Mouse (Mus musculus) olfactory bulb, adult 2 months (tissue): ENCODE measurements around the gene Ciapin1. TPM values are rescaled to one million over a fixed set of nuclear protein-coding genes. Genes with fewer than 3 reads are reported as not detected.

Experiments used
- H3K27ac ChIP-seq: fragments of 200-500 bp; 2 replicates; pipeline ENCODE4 v1.5.1; 2012; ENCODE audit warnings: low read depth, low read length; ENCODE audit not compliant: insufficient read depth
- H3K4me1 ChIP-seq: fragments of 200-500 bp; 2 replicates; pipeline ENCODE4 v1.6.1; 2012; ENCODE audit warnings: low read length; ENCODE audit not compliant: control insufficient read depth, insufficient read depth
- H3K4me3 ChIP-seq: fragments of 200-500 bp; 2 replicates; pipeline ENCODE4 v1.5.1; 2012; ENCODE audit warnings: mild to moderate bottlenecking, low read depth, low read length, moderate library complexity; ENCODE audit not compliant: insufficient read depth
- CTCF ChIP-seq: fragments of 200-500 bp; IDR thresholded peaks from 2 replicates; pipeline ENCODE4 v1.5.1; 2012; ENCODE audit warnings: low read depth, mild to moderate bottlenecking, low read length, moderate library complexity; ENCODE audit not compliant: insufficient read depth
- POLR2A ChIP-seq: fragments of 200-500 bp; IDR thresholded peaks from 2 replicates; pipeline ENCODE4 v1.6.1; 2012; ENCODE audit warnings: mild to moderate bottlenecking, low read depth, low read length, moderate library complexity; ENCODE audit not compliant: insufficient read depth
- WGBS: fragments of 180-500 bp; shearing (Covaris S2); methylation state at CpG from one replicate; pipeline ENCODE4 v1.1.7; 2018; 5-methylcytosine and 5-hydroxymethylcytosine counted together
- polyA plus RNA-seq: library from polyadenylated mRNA; stranded (reverse); fragments of >200 nt; gene quantifications from 2 replicates; pipeline ENCODE4 v1.2.4, GENCODE M21; 2012; ENCODE audit warnings: low replicate concordance; ENCODE audit not compliant: missing spikeins, insufficient read depth, insufficient read length

Gene Ciapin1
- polyA plus RNA-seq, 1 experiment = not detected

- Histone ChIP-seq H3K4me1 (peaks cover 53% of the 10 kb centered on the region), H3K27ac (no peak overlapping the region; the same call in 1 of the 2 replicates), H3K4me3 (no peak overlapping the region)
- TF ChIP-seq POLR2A = no peak
- TF ChIP-seq CTCF = no peak
- WGBS = 23% methylated on average over 5 of the region's 5 CpGs
Measured at GRCm38 (mm10) chr8:94778473-94778872, 59.7 kb downstream of the Ciapin1 start.

- TF ChIP-seq POLR2A = no peak
- no peak for TF ChIP-seq CTCF
- no peak overlapping the region; the same call in 1 of the 2 replicates for H3K27ac ChIP-seq
- H3K4me1 ChIP-seq = peaks cover 53% of the 10 kb centered on the region
- 53% methylated on average over 10 of the region's 10 CpGs for WGBS
- H3K4me3 ChIP-seq = no peak overlapping the region
Measured at GRCm38 (mm10) chr8:94778036-94778435, 60.1 kb downstream of the Ciapin1 start.

GRCm38 (mm10) chr8:94776346-94776745 is 61.8 kb downstream of the Ciapin1 start:
- TF ChIP-seq CTCF = no peak
- no peak for TF ChIP-seq POLR2A
- Histone ChIP-seq H3K4me1 (peaks cover 46% of the 10 kb centered on the region), H3K4me3 (no peak overlapping the region), H3K27ac (no peak overlapping the region)
- WGBS = 65% methylated on average over 2 of the region's 2 CpGs

- Histone ChIP-seq H3K4me1 (peaks cover 35% of the 10 kb centered on the region), H3K27ac (peak overlapping the region; percentile 52), H3K4me3 (peak overlapping the region; percentile 45)
- WGBS = 39% methylated on average over 1 of the region's 1 CpGs
- TF ChIP-seq POLR2A (no peak), CTCF (no peak)
Measured at GRCm38 (mm10) chr8:94774601-94775000, 63.6 kb downstream of the Ciapin1 start.

- peak; percentile 44; the same call in 1 of the 2 replicates for TF ChIP-seq POLR2A
- no peak for TF ChIP-seq CTCF
- WGBS = 17% methylated on average over 12 of the region's 12 CpGs
- peak overlapping the region; percentile 97 for H3K27ac ChIP-seq
Measured at GRCm38 (mm10) chr8:94773700-94774171, 64.4 kb downstream of the Ciapin1 start.

GRCm38 (mm10) chr8:94773048-94773447 is 65.1 kb downstream of the Ciapin1 start:
- peaks cover 20% of the 10 kb centered on the region for H3K4me1 ChIP-seq
- WGBS = 22% methylated on average over 6 of the region's 6 CpGs
- H3K27ac ChIP-seq = peak overlapping the region; percentile 97
- TF ChIP-seq POLR2A (no peak), CTCF (no peak)
- H3K4me3 ChIP-seq = peak overlapping the region; percentile 83

More at GRCm38 (mm10) chr8:94773700-94774171, 64.4 kb downstream of the Ciapin1 start:
- H3K4me1 ChIP-seq = peaks cover 27% of the 10 kb centered on the region
- H3K4me3 ChIP-seq = peak overlapping the region; percentile 83

GRCm38 (mm10) chr8:94771941-94772670 is 66.1 kb downstream of the Ciapin1 start, which contains the start of gene Cx3cl1:
Gene Cx3cl1, plus strand, starts transcription at chr8:94772009.
- peaks cover 14% of the 10 kb centered on the region for H3K4me1 ChIP-seq
- WGBS = 2% methylated on average over 38 of the region's 38 CpGs
- H3K4me3 ChIP-seq = peak within 1 kb of the TSS; percentile 83
- peak within 1 kb of the TSS; percentile 97 for H3K27ac ChIP-seq
- TF ChIP-seq POLR2A = peak; percentile 99
- TF ChIP-seq CTCF = 0 out of 2 replicates have a peak, but pooled peaks have one; percentile 10

GRCm38 (mm10) chr8:94770945-94771344 is 67.2 kb downstream of the Ciapin1 start:
- 19% methylated on average over 6 of the region's 6 CpGs for WGBS
- H3K4me1 ChIP-seq = peaks cover 14% of the 10 kb centered on the region
- 0 out of 2 replicates have a peak overlapping the region, but pooled peaks have one; percentile 97 for H3K27ac ChIP-seq

More at GRCm38 (mm10) chr8:94770945-94771344, 67.2 kb downstream of the Ciapin1 start:
- TF ChIP-seq POLR2A (no peak), CTCF (no peak)
- no peak overlapping the region for H3K4me3 ChIP-seq

Other genes starting within 250 kb of the Ciapin1 start
- 135 TPM in 1 of 2 replicates, not detected in the other for gene Rspry1, start 236.4 kb downstream of the Ciapin1 start, polyA plus RNA-seq
- 692 TPM in 1 of 2 replicates, not detected in the other for gene Fam192a, start 236.4 kb downstream of the Ciapin1 start, polyA plus RNA-seq
- 149 TPM in 1 of 2 replicates, not detected in the other for gene Arl2bp, start 171.8 kb downstream of the Ciapin1 start, polyA plus RNA-seq
- gene Pllp, start 142.1 kb downstream of the Ciapin1 start, polyA plus RNA-seq = not detected in 2 replicates
- gene Ccl22, start 92.8 kb downstream of the Ciapin1 start, polyA plus RNA-seq = not detected in 2 replicates
- not detected in 2 replicates for gene Cx3cl1, start 66.3 kb downstream of the Ciapin1 start, polyA plus RNA-seq
- gene Ccl17, start 27.9 kb downstream of the Ciapin1 start, polyA plus RNA-seq = not detected in 2 replicates
- not detected in 2 replicates for gene Coq9, start within 50 bp of the Ciapin1 start, polyA plus RNA-seq
- not detected in 2 replicates for gene Polr2c, start 19.1 kb upstream of the Ciapin1 start, polyA plus RNA-seq
- gene Dok4, start 38.0 kb upstream of the Ciapin1 start, polyA plus RNA-seq = not detected in 2 replicates
- gene Ccdc102a, start 79.7 kb upstream of the Ciapin1 start, polyA plus RNA-seq = not detected in 2 replicates
- not detected in 2 replicates for gene Adgrg5, start 85.3 kb upstream of the Ciapin1 start, polyA plus RNA-seq
- not detected in 2 replicates for gene Adgrg1, start 136.4 kb upstream of the Ciapin1 start, polyA plus RNA-seq
- not detected in 2 replicates for gene Adgrg3, start 179.3 kb upstream of the Ciapin1 start, polyA plus RNA-seq
- not detected in 2 replicates for gene Drc7, start 216.7 kb upstream of the Ciapin1 start, polyA plus RNA-seq
- not detected in 2 replicates for gene Katnb1, start 242.8 kb upstream of the Ciapin1 start, polyA plus RNA-seq